ENCODE assay signal across 22 mouse cellular contexts in the genomic region with DNA sequence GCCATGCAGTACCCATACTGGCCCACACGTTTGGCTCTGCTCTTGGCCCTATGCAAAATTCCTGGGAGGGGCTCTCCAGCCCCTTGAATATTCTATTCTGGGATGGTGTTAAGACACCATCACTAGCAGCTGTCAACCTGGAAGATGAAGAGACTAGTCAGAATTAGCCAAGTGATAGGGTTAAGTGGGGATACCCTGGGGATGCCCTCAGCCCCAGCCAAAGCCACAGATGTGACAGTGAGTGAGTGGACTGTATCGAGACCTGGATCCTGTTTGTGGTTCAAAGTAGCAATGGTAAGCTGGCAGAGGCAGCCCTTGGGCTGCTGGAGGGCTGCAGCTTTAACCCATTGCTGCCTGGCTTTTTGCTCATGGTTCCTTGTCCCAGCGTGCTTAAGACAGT. TPM values are rescaled to one million over a fixed set of nuclear protein-coding genes. Genes with fewer than 3 reads are reported as not detected.
"Had no signal": no experiment of that assay in that cellular context is flagged by ENCODE, and none has a peak within 500 bp of the region (broad histone marks: within the 10 kb centered on the region; RNA-seq: fewer than 3 reads in every experiment).

No protein-coding gene starts in this region.

- H3K4me1 ChIP-seq: midbrain, embryonic 10.5 days; midbrain, embryonic 13.5 days; midbrain, embryonic 15.5 days; neural tube, embryonic 12.5 days; stomach, embryonic 15.5 days had no signal

- H3K27ac ChIP-seq: midbrain, embryonic 10.5 days; midbrain, embryonic 13.5 days; midbrain, embryonic 15.5 days; neural tube, embryonic 12.5 days; stomach, embryonic 15.5 days; stomach, postnatal 0 days had no signal

- DNase-seq: lung, embryonic 14.5 days; lung, postnatal 10 days; lung, postnatal 4 days; right cerebral cortex, postnatal 14 days; thymus, adult 2 months; thymus, postnatal 25 days; thymus, postnatal 4 days had no signal

- H3K36me3 ChIP-seq: midbrain, embryonic 10.5 days; midbrain, embryonic 13.5 days; midbrain, embryonic 15.5 days; neural tube, embryonic 12.5 days; stomach, embryonic 15.5 days had no signal

- ATAC-seq: midbrain, embryonic 13.5 days; midbrain, embryonic 15.5 days had no signal

- H3K4me2 ChIP-seq: lung, embryonic 14.5 days; midbrain, embryonic 13.5 days; midbrain, embryonic 15.5 days; neural tube, embryonic 12.5 days; stomach, embryonic 15.5 days had no signal

- H3K9me3 ChIP-seq: midbrain, embryonic 10.5 days; midbrain, embryonic 13.5 days; midbrain, embryonic 15.5 days; neural tube, embryonic 12.5 days; stomach, embryonic 15.5 days had no signal

- H3K4me3 ChIP-seq: midbrain, embryonic 10.5 days; midbrain, embryonic 13.5 days; midbrain, embryonic 15.5 days; neural tube, embryonic 12.5 days; stomach, embryonic 15.5 days had no signal

- H3K9ac ChIP-seq: lung, embryonic 14.5 days; midbrain, embryonic 13.5 days; midbrain, embryonic 15.5 days; neural tube, embryonic 12.5 days; stomach, embryonic 15.5 days had no signal

- H3K27me3 ChIP-seq: midbrain, embryonic 13.5 days; midbrain, embryonic 15.5 days; neural tube, embryonic 12.5 days; stomach, embryonic 15.5 days had no signal

RNA-seq across cellular contexts. Expression of a gene that starts 23.8 kb away (rescaled TPM):
- total RNA-seq: megakaryocyte, adult 5-6 weeks; megakaryocyte-erythroid progenitor cell, adult 5-6 weeks; midbrain, postnatal 0 days; monocyte, adult 5-6 weeks; neutrophil, adult 5-6 weeks had no signal
- polyA plus RNA-seq: lung, embryonic 14.5 days; lung, embryonic 16.5 days; midbrain, embryonic 13.5 days; neural tube, embryonic 12.5 days; neural tube, embryonic 14.5 days; spleen, adult 2 months; stomach, embryonic 15.5 days; stomach, postnatal 0 days; thymus, adult 2 months; urinary bladder, adult 2 months had no signal

RNA-seq across cellular contexts. Expression of a gene that starts 50.7 kb away (rescaled TPM):
- total RNA-seq: monocyte, adult 5-6 weeks had no signal
- polyA plus RNA-seq: lung, embryonic 14.5 days; neural tube, embryonic 14.5 days; spleen, adult 2 months had no signal
